Mouse (Mus musculus) Muller cell, postnatal 12 days (primary cell): ENCODE data around the gene Sall1.

ENCODE experiments used
- DNase-seq: peaks from one replicate; pipeline ENCODE4 v3.0.0-alpha.2; 2015; ENCODE audit errors: inconsistent ontology term

The Sall1 gene

GRCm38 (mm10) chr8:89038920-89039319 is 5.0 kb downstream of the Sall1 start:
- DNase-seq, result no peak

GRCm38 (mm10) chr8:89037536-89038236 is 6.3 kb downstream of the Sall1 start:
- no peak for DNase-seq

- DNase-seq, result no peak
Measured at GRCm38 (mm10) chr8:89032412-89032811, 11.6 kb downstream of the Sall1 start.

GRCm38 (mm10) chr8:89028156-89028555 is 15.8 kb downstream of the Sall1 start:
- DNase-seq, result no peak

GRCm38 (mm10) chr8:89026139-89026520 is 17.8 kb downstream of the Sall1 start:
- DNase-seq, result no peak

GRCm38 (mm10) chr8:89025281-89026138 is 18.5 kb downstream of the Sall1 start:
- peak; percentile 46 for DNase-seq

- no peak for DNase-seq
Measured at GRCm38 (mm10) chr8:89024796-89025195, 19.2 kb downstream of the Sall1 start.

- peak; percentile 36 for DNase-seq
Measured at GRCm38 (mm10) chr8:89021139-89021538, 22.8 kb downstream of the Sall1 start.

GRCm38 (mm10) chr8:89017891-89018290 is 26.1 kb downstream of the Sall1 start:
- no peak for DNase-seq

GRCm38 (mm10) chr8:89016465-89017070 is 27.4 kb downstream of the Sall1 start:
- DNase-seq, result no peak

- DNase-seq, result peak; percentile 95
Measured at GRCm38 (mm10) chr8:89015539-89015938, 28.4 kb downstream of the Sall1 start.

- no peak for DNase-seq
Measured at GRCm38 (mm10) chr8:89012853-89013534, 31.0 kb downstream of the Sall1 start.

- no peak for DNase-seq
Measured at GRCm38 (mm10) chr8:89012024-89012712, 31.8 kb downstream of the Sall1 start.

GRCm38 (mm10) chr8:89008784-89009183 is 35.2 kb downstream of the Sall1 start:
- DNase-seq, result no peak

GRCm38 (mm10) chr8:89007114-89007513 is 36.8 kb downstream of the Sall1 start:
- DNase-seq, result peak; percentile 9

GRCm38 (mm10) chr8:89006426-89006825 is 37.5 kb downstream of the Sall1 start:
- peak; percentile 44 for DNase-seq

- DNase-seq, result no peak
Measured at GRCm38 (mm10) chr8:89005797-89006196, 38.2 kb downstream of the Sall1 start.

GRCm38 (mm10) chr8:89004041-89004440 is 39.9 kb downstream of the Sall1 start:
- DNase-seq, result no peak

GRCm38 (mm10) chr8:89003336-89003896 is 40.5 kb downstream of the Sall1 start:
- no peak for DNase-seq

- DNase-seq, result no peak
Measured at GRCm38 (mm10) chr8:89002128-89002527, 41.8 kb downstream of the Sall1 start.

- no peak for DNase-seq
Measured at GRCm38 (mm10) chr8:88997276-88997675, 46.7 kb downstream of the Sall1 start.
